Mouse (Mus musculus) embryonic facial prominence, embryonic 13.5 days (tissue): ENCODE measurements around the gene Rapgef4. TPM values are rescaled to one million over a fixed set of nuclear protein-coding genes. Genes with fewer than 3 reads are reported as not detected.

ENCODE experiments used
- ATAC-seq: fragments of 200-750 bp; cut with Nextera tagmentation; 2 replicates; pipeline ENCODE4 v1.8.0; 2017; ENCODE audit warnings: low read depth; ENCODE audit not compliant: insufficient number of reproducible peaks, insufficient read depth, low FRiP score, low TSS enrichment
- H3K27ac ChIP-seq: fragments of 300-500 bp; sonication (generic); 2 replicates; pipeline ENCODE4 v1.5.1; 2015; ENCODE audit warnings: moderate library complexity, mild to moderate bottlenecking, inconsistent platforms
- H3K27me3 ChIP-seq: fragments of 300-500 bp; sonication (generic); 2 replicates; pipeline ENCODE4 v1.6.1; 2015; ENCODE audit warnings: mild to moderate bottlenecking, inconsistent platforms
- H3K36me3 ChIP-seq: fragments of 300-500 bp; sonication (generic); 2 replicates; pipeline ENCODE4 v1.6.1; 2015; ENCODE audit warnings: mild to moderate bottlenecking, inconsistent platforms
- H3K4me1 ChIP-seq: fragments of 300-500 bp; sonication (generic); 2 replicates; pipeline ENCODE4 v1.6.1; 2015; ENCODE audit warnings: inconsistent platforms
- H3K4me2 ChIP-seq: fragments of 300-500 bp; sonication (generic); 2 replicates; pipeline ENCODE4 v1.6.1; 2015; ENCODE audit warnings: moderate library complexity, mild to moderate bottlenecking, inconsistent platforms
- H3K4me3 ChIP-seq: fragments of 300-500 bp; sonication (generic); 2 replicates; pipeline ENCODE4 v1.5.1; 2015; ENCODE audit warnings: mild to moderate bottlenecking, inconsistent platforms
- H3K9ac ChIP-seq: fragments of 300-500 bp; sonication (generic); 2 replicates; pipeline ENCODE4 v1.6.1; 2015; ENCODE audit warnings: mild to moderate bottlenecking, inconsistent platforms
- H3K9me3 ChIP-seq: fragments of 300-500 bp; sonication (generic); 2 replicates; pipeline ENCODE4 v1.6.1; 2016; ENCODE audit warnings: inconsistent platforms
- WGBS: fragments of 180-500 bp; shearing (Covaris S2); methylation state at CpG from one replicate; pipeline ENCODE4 v1.1.7; 2015; ENCODE audit warnings: mixed read lengths; 5-methylcytosine and 5-hydroxymethylcytosine counted together
- polyA plus RNA-seq: library from polyadenylated mRNA; unstranded; fragments of >200 nt; fragmentation: Nextera tagmentation; extraction: Ambion mirVana; gene quantifications from 2 replicates; pipeline ENCODE4 v1.2.1, GENCODE M21; 2015

Gene Rapgef4
- polyA plus RNA-seq, 1 experiment from 2014 or later, result 3.0 TPM

- 79% methylated on average over 10 of the region's 10 CpGs for WGBS
- H3K36me3 ChIP-seq, result no peaks in the 10 kb centered on the region
- peaks cover 21% of the 10 kb centered on the region for H3K4me1 ChIP-seq
- H3K9me3 ChIP-seq, result no peaks in the 10 kb centered on the region
- H3K4me3 ChIP-seq, result no peak overlapping the region
- no peak overlapping the region for H3K9ac ChIP-seq
- H3K27ac ChIP-seq, result no peak overlapping the region
- H3K27me3 ChIP-seq, result no peaks in the 10 kb centered on the region
- ATAC-seq, result no peak
- no peak overlapping the region for H3K4me2 ChIP-seq
Observed at GRCm38 (mm10) chr2:72158691-72159225, 177.7 kb downstream of the Rapgef4 start.

GRCm38 (mm10) chr2:72159281-72159680 lies 178.2 kb downstream of the Rapgef4 start:
- H3K4me2 ChIP-seq, result no peak overlapping the region

GRCm38 (mm10) chr2:72165136-72165854 lies 184.3 kb downstream of the Rapgef4 start:
- H3K4me1 ChIP-seq, result peaks cover 21% of the 10 kb centered on the region
- H3K4me2 ChIP-seq, result no peak overlapping the region
- H3K9ac ChIP-seq, result no peak overlapping the region
- ATAC-seq, result no peak
- WGBS, result 74% methylated on average over 5 of the region's 5 CpGs
- no peaks in the 10 kb centered on the region for H3K9me3 ChIP-seq
- H3K27ac ChIP-seq, result no peak overlapping the region
- H3K36me3 ChIP-seq, result no peaks in the 10 kb centered on the region
- H3K27me3 ChIP-seq, result no peaks in the 10 kb centered on the region
- H3K4me3 ChIP-seq, result no peak overlapping the region

More at GRCm38 (mm10) chr2:72159281-72159680, 178.2 kb downstream of the Rapgef4 start:
- H3K9ac ChIP-seq, result no peak overlapping the region
- no peaks in the 10 kb centered on the region for H3K27me3 ChIP-seq
- no peak for ATAC-seq
- H3K9me3 ChIP-seq, result no peaks in the 10 kb centered on the region
- H3K4me3 ChIP-seq, result no peak overlapping the region
- H3K36me3 ChIP-seq, result no peaks in the 10 kb centered on the region
- no peak overlapping the region for H3K27ac ChIP-seq
- peaks cover 21% of the 10 kb centered on the region for H3K4me1 ChIP-seq
- WGBS, result 68% methylated on average over 6 of the region's 6 CpGs

- ATAC-seq, result no peak
- Histone ChIP-seq H3K27me3 (no peaks in the 10 kb centered on the region), H3K9ac (no peak overlapping the region), H3K36me3 (no peaks in the 10 kb centered on the region), H3K9me3 (no peaks in the 10 kb centered on the region), H3K27ac (0 out of 2 replicates have a peak overlapping the region, but pooled peaks have one; percentile 5), H3K4me3 (no peak overlapping the region), H3K4me2 (no peak overlapping the region), H3K4me1 (peaks cover 22% of the 10 kb centered on the region)
- 53% methylated on average over 9 of the region's 9 CpGs for WGBS
Observed at GRCm38 (mm10) chr2:72169451-72170100, 188.5 kb downstream of the Rapgef4 start.

GRCm38 (mm10) chr2:72170546-72170945 lies 189.5 kb downstream of the Rapgef4 start:
- 81% methylated on average over 8 of the region's 8 CpGs for WGBS
- Histone ChIP-seq H3K27me3 (no peaks in the 10 kb centered on the region), H3K4me1 (peaks cover 24% of the 10 kb centered on the region), H3K4me3 (no peak overlapping the region), H3K27ac (no peak overlapping the region), H3K4me2 (no peak overlapping the region), H3K36me3 (no peaks in the 10 kb centered on the region), H3K9ac (no peak overlapping the region), H3K9me3 (no peaks in the 10 kb centered on the region)
- ATAC-seq, result no peak

GRCm38 (mm10) chr2:72171204-72171603 lies 190.2 kb downstream of the Rapgef4 start:
- ATAC-seq, result no peak
- H3K9ac ChIP-seq, result no peak overlapping the region
- H3K36me3 ChIP-seq, result no peaks in the 10 kb centered on the region
- 91% methylated on average over 5 of the region's 5 CpGs for WGBS
- H3K4me2 ChIP-seq, result no peak overlapping the region
- no peaks in the 10 kb centered on the region for H3K27me3 ChIP-seq
- H3K27ac ChIP-seq, result no peak overlapping the region
- H3K9me3 ChIP-seq, result no peaks in the 10 kb centered on the region
- H3K4me1 ChIP-seq, result peaks cover 31% of the 10 kb centered on the region
- no peak overlapping the region for H3K4me3 ChIP-seq

- WGBS, result 74% methylated on average over 3 of the region's 3 CpGs
- no peak for ATAC-seq
- Histone ChIP-seq H3K9ac (no peak overlapping the region), H3K4me1 (peaks cover 23% of the 10 kb centered on the region), H3K4me2 (no peak overlapping the region), H3K27me3 (no peaks in the 10 kb centered on the region), H3K4me3 (no peak overlapping the region), H3K27ac (no peak overlapping the region), H3K9me3 (no peaks in the 10 kb centered on the region), H3K36me3 (no peaks in the 10 kb centered on the region)
Observed at GRCm38 (mm10) chr2:72173010-72173409, 192.0 kb downstream of the Rapgef4 start.

GRCm38 (mm10) chr2:72173844-72174243 lies 192.8 kb downstream of the Rapgef4 start:
- Histone ChIP-seq H3K36me3 (no peaks in the 10 kb centered on the region), H3K4me3 (no peak overlapping the region), H3K9me3 (no peaks in the 10 kb centered on the region), H3K27ac (no peak overlapping the region), H3K4me2 (no peak overlapping the region), H3K9ac (no peak overlapping the region), H3K27me3 (no peaks in the 10 kb centered on the region), H3K4me1 (peaks cover 20% of the 10 kb centered on the region)
- ATAC-seq, result no peak
- WGBS, result 49% methylated on average over 4 of the region's 4 CpGs

GRCm38 (mm10) chr2:72175536-72175935 lies 194.5 kb downstream of the Rapgef4 start:
- Histone ChIP-seq H3K4me1 (peaks cover 12% of the 10 kb centered on the region), H3K36me3 (no peaks in the 10 kb centered on the region), H3K27me3 (no peaks in the 10 kb centered on the region), H3K27ac (no peak overlapping the region), H3K4me2 (no peak overlapping the region), H3K9ac (no peak overlapping the region), H3K4me3 (no peak overlapping the region), H3K9me3 (no peaks in the 10 kb centered on the region)
- 57% methylated on average over 7 of the region's 7 CpGs for WGBS
- no peak for ATAC-seq

- Histone ChIP-seq H3K4me1 (peaks cover 12% of the 10 kb centered on the region), H3K27ac (no peak overlapping the region), H3K4me3 (no peak overlapping the region), H3K9me3 (no peaks in the 10 kb centered on the region), H3K4me2 (no peak overlapping the region), H3K27me3 (no peaks in the 10 kb centered on the region), H3K36me3 (no peaks in the 10 kb centered on the region), H3K9ac (no peak overlapping the region)
- ATAC-seq, result no peak
- WGBS, result 37% methylated on average over 5 of the region's 5 CpGs
Observed at GRCm38 (mm10) chr2:72175971-72176370, 194.9 kb downstream of the Rapgef4 start.

- WGBS, result 84% methylated on average over 6 of the region's 6 CpGs
- no peak overlapping the region for H3K9ac ChIP-seq
- no peaks in the 10 kb centered on the region for H3K36me3 ChIP-seq
- no peak for ATAC-seq
- no peaks in the 10 kb centered on the region for H3K9me3 ChIP-seq
- H3K4me2 ChIP-seq, result no peak overlapping the region
- H3K27me3 ChIP-seq, result no peaks in the 10 kb centered on the region
- no peak overlapping the region for H3K4me3 ChIP-seq
- peaks cover 12% of the 10 kb centered on the region for H3K4me1 ChIP-seq
- no peak overlapping the region for H3K27ac ChIP-seq
Observed at GRCm38 (mm10) chr2:72177214-72178023, 196.4 kb downstream of the Rapgef4 start.
